24 mouse cellular contexts compared by ENCODE assay signal in genomic region chr13:118656991-118657390, GRCm38 (mm10). TPM values are rescaled to one million over a fixed set of nuclear protein-coding genes. Genes with fewer than 3 reads are reported as not detected.
"Had no signal": no experiment of that assay in that cellular context is flagged by ENCODE, and none has a peak within 500 bp of the region (broad histone marks: within the 10 kb centered on the region; RNA-seq: fewer than 3 reads in every experiment).

No protein-coding gene starts in this region.

- H3K27me3 ChIP-seq: heart, embryonic 13.5 days; heart, embryonic 15.5 days; hindbrain, embryonic 13.5 days; limb, embryonic 13.5 days; limb, embryonic 15.5 days; liver, embryonic 12.5 days had no signal

- H3K4me2 ChIP-seq: heart, embryonic 11.5 days; heart, embryonic 13.5 days; heart, embryonic 15.5 days; hindbrain, embryonic 13.5 days; limb, embryonic 13.5 days; limb, embryonic 15.5 days; liver, embryonic 12.5 days had no signal

- H3K4me1 ChIP-seq: heart, embryonic 13.5 days; heart, embryonic 15.5 days; hindbrain, embryonic 13.5 days; limb, embryonic 13.5 days; limb, embryonic 15.5 days; liver, embryonic 12.5 days had no signal

- H3K36me3 ChIP-seq: heart, embryonic 13.5 days; heart, embryonic 15.5 days; hindbrain, embryonic 13.5 days; limb, embryonic 13.5 days; limb, embryonic 15.5 days; liver, embryonic 12.5 days had no signal

- H3K4me3 ChIP-seq: gastrocnemius, adult 2 months; heart, adult 2 months; heart, embryonic 13.5 days; heart, embryonic 15.5 days; hindbrain, embryonic 13.5 days; limb, embryonic 13.5 days; limb, embryonic 15.5 days; liver, embryonic 12.5 days had no signal

- H3K9me3 ChIP-seq: heart, embryonic 13.5 days; heart, embryonic 15.5 days; hindbrain, embryonic 13.5 days; limb, embryonic 13.5 days; limb, embryonic 15.5 days; liver, embryonic 12.5 days had no signal

- H3K27ac ChIP-seq: gastrocnemius, adult 2 months; heart, adult 2 months; heart, embryonic 13.5 days; heart, embryonic 15.5 days; hindbrain, embryonic 13.5 days; kidney, postnatal 0 days; limb, embryonic 13.5 days; limb, embryonic 15.5 days; liver, embryonic 12.5 days; liver, embryonic 14.5 days had no signal

- H3K9ac ChIP-seq: heart, embryonic 13.5 days; heart, embryonic 15.5 days; hindbrain, embryonic 13.5 days; limb, embryonic 13.5 days; limb, embryonic 15.5 days; liver, embryonic 12.5 days; liver, embryonic 14.5 days had no signal

- DNase-seq: gastrocnemius, adult 2 months; gastrocnemius, postnatal 10 days; gastrocnemius, postnatal 25 days; heart, adult 2 months; heart, postnatal 14 days; heart, postnatal 36 days; kidney, postnatal 25 days; layer of hippocampus, adult 9-11 months; layer of hippocampus, postnatal 36 days; lung, adult 18-20 months had no signal

- ATAC-seq: hindbrain, embryonic 16.5 days; intestine, embryonic 16.5 days; liver, embryonic 12.5 days had no signal

RNA-seq across cellular contexts. Expression of gene Fgf10, which starts 12.6 kb away (rescaled TPM):
- total RNA-seq: granulocyte monocyte progenitor cell, adult 5-6 weeks; hematopoietic stem cell, adult 5-6 weeks; liver, adult 2 months had no signal
- polyA plus RNA-seq: liver, adult 2 months had no signal
